In the genomic region with DNA sequence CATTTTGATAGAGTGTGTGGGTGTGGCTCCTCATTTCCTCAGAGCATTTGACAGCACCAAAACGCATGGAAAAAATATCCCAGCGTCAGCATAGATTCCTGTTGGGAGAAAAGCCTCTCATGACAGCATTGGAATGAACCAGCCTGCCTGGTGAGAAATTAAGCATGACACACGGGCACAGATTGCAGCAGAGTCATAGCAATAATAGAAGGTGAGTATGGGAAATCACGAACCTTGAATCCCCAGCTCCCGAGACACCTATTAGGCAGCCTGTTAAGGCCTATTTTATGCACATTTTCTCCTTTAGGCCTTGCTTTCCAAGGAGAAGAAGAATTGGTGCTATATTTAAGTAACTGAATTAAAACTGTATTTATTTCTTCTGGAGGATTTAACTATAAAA, we compare ENCODE assay signal across 30 mouse cellular contexts. TPM values are rescaled to one million over a fixed set of nuclear protein-coding genes. Genes with fewer than 3 reads are reported as not detected.
A peak's percentile ranks its signal among the peaks of the same experiment; 100 is the strongest.
DNase-seq lines count a peak whose midpoint lies in the region; ATAC-seq lines count a peak whose summit lies in the region.
"Had no signal": no experiment of that assay in that cellular context is flagged by ENCODE, and none has a peak within 500 bp of the region (broad histone marks: within the 10 kb centered on the region; RNA-seq: fewer than 3 reads in every experiment).

No protein-coding gene starts in this region.

- H3K9me3 ChIP-seq in hindbrain, embryonic 13.5 days: no peaks in the 10 kb centered on the region
- H3K9me3 ChIP-seq in hindbrain, embryonic 11.5 days (ENCODE audit: control insufficient read depth, low read length): no peaks in the 10 kb centered on the region
- no peaks in the 10 kb centered on the region for H3K9me3 ChIP-seq in midbrain, embryonic 13.5 days
- no peaks in the 10 kb centered on the region for H3K9me3 ChIP-seq in midbrain, embryonic 10.5 days (replicated peaks)
- no peaks in the 10 kb centered on the region for H3K9me3 ChIP-seq in neural tube, embryonic 15.5 days (replicated peaks)
- H3K9me3 ChIP-seq: embryonic facial prominence, embryonic 10.5 days; embryonic facial prominence, embryonic 13.5 days; forebrain, embryonic 12.5 days; forebrain, embryonic 15.5 days; G1E; heart, embryonic 10.5 days; heart, embryonic 13.5 days had no signal

- H3K9ac ChIP-seq in hindbrain, embryonic 13.5 days: no peak overlapping the region
- no peak overlapping the region for H3K9ac ChIP-seq in hindbrain, embryonic 11.5 days (ENCODE audit: low read depth, low read length)
- H3K9ac ChIP-seq in midbrain, embryonic 13.5 days (replicated peaks): no peak overlapping the region
- H3K9ac ChIP-seq in neural tube, embryonic 15.5 days (replicated peaks): no peak overlapping the region
- H3K9ac ChIP-seq: embryonic facial prominence, embryonic 13.5 days; forebrain, embryonic 12.5 days; forebrain, embryonic 15.5 days; heart, embryonic 13.5 days; hindbrain, embryonic 14.5 days had no signal

- no peak for ATAC-seq in hindbrain, embryonic 13.5 days (ENCODE audit: low FRiP score)
- no peak for ATAC-seq in hindbrain, embryonic 11.5 days (ENCODE audit: low FRiP score)
- peak; percentile 43; the same call in 1 of the 2 replicates for ATAC-seq in midbrain, embryonic 13.5 days
- 0 out of 2 replicates have a peak, but pooled peaks have one; percentile 57 for ATAC-seq in neural tube, embryonic 15.5 days (ENCODE audit: low FRiP score)
- ATAC-seq: forebrain, embryonic 15.5 days; hindbrain, postnatal 0 days; Patski had no signal

- WGBS in hindbrain, embryonic 13.5 days: 58% methylated on average over 5 of the region's 5 CpGs
- 79% methylated on average over 5 of the region's 5 CpGs for WGBS in hindbrain, embryonic 11.5 days
- WGBS in midbrain, embryonic 13.5 days: 78% methylated on average over 5 of the region's 5 CpGs
- 91% methylated on average over 5 of the region's 5 CpGs for WGBS in midbrain, embryonic 10.5 days
- WGBS in neural tube, embryonic 15.5 days: 47% methylated on average over 5 of the region's 5 CpGs

- no peak for DNase-seq in hindbrain, embryonic 11.5 days (ENCODE audit: low spot score)
- no peak for DNase-seq in midbrain, embryonic 10.5 days (ENCODE audit: low spot score)
- peak; percentile 8 for DNase-seq in brain, adult 2 months (ENCODE audit: low read depth, low spot score)
- DNase-seq in kidney, postnatal 4 days: no peak
- DNase-seq: adrenal gland, postnatal 10 days; adrenal gland, postnatal 36 days; B cell, adult 2 months; cerebellum, adult 11 months; cerebellum, adult 2 months; cerebellum, adult 9-11 months; cerebellum, postnatal 36 days; embryo, embryonic 11 days; gastrocnemius, postnatal 25 days; heart, adult 2 months; heart, postnatal 14 days had no signal

- H3K4me1 ChIP-seq in hindbrain, embryonic 13.5 days (replicated peaks): 0 out of 2 replicates have a peak, but pooled peaks cover 6% of the 10 kb centered on the region
- no peaks in the 10 kb centered on the region for H3K4me1 ChIP-seq in hindbrain, embryonic 11.5 days (replicated peaks; ENCODE audit: control insufficient read depth, insufficient read depth, low read length)
- H3K4me1 ChIP-seq in midbrain, embryonic 13.5 days (replicated peaks): no peaks in the 10 kb centered on the region
- H3K4me1 ChIP-seq in midbrain, embryonic 10.5 days: no peaks in the 10 kb centered on the region
- 0 out of 2 replicates have a peak, but pooled peaks cover 3% of the 10 kb centered on the region for H3K4me1 ChIP-seq in neural tube, embryonic 15.5 days
- H3K4me1 ChIP-seq: embryonic facial prominence, embryonic 13.5 days; forebrain, embryonic 15.5 days; heart, embryonic 10.5 days; heart, embryonic 13.5 days had no signal

- H3K27ac ChIP-seq in hindbrain, embryonic 13.5 days: 0 out of 2 replicates have a peak overlapping the region, but pooled peaks have one; percentile 0
- H3K27ac ChIP-seq in hindbrain, embryonic 11.5 days (ENCODE audit: low read depth, low read length): no peak overlapping the region
- no peak overlapping the region for H3K27ac ChIP-seq in midbrain, embryonic 13.5 days
- no peak overlapping the region for H3K27ac ChIP-seq in midbrain, embryonic 10.5 days (replicated peaks)
- no peak overlapping the region; the same call in 1 of the 2 replicates for H3K27ac ChIP-seq in neural tube, embryonic 15.5 days (replicated peaks)
- H3K27ac ChIP-seq: embryonic facial prominence, embryonic 10.5 days; embryonic facial prominence, embryonic 13.5 days; forebrain, embryonic 12.5 days; forebrain, embryonic 15.5 days; heart, adult 2 months; heart, embryonic 10.5 days; heart, embryonic 13.5 days; hindbrain, embryonic 14.5 days; hindbrain, postnatal 0 days had no signal

- H3K27me3 ChIP-seq in hindbrain, embryonic 13.5 days: no peaks in the 10 kb centered on the region
- H3K27me3 ChIP-seq in hindbrain, embryonic 11.5 days (ENCODE audit: control insufficient read depth, insufficient read depth, low read length): no peaks in the 10 kb centered on the region
- H3K27me3 ChIP-seq in midbrain, embryonic 13.5 days: no peaks in the 10 kb centered on the region
- no peaks in the 10 kb centered on the region for H3K27me3 ChIP-seq in midbrain, embryonic 10.5 days (ENCODE audit: low read depth, poor library complexity, severe bottlenecking)
- no peaks in the 10 kb centered on the region for H3K27me3 ChIP-seq in neural tube, embryonic 15.5 days (replicated peaks)
- H3K27me3 ChIP-seq: CH12.LX; embryonic facial prominence, embryonic 13.5 days; forebrain, embryonic 12.5 days; forebrain, embryonic 15.5 days; heart, embryonic 13.5 days; Patski had no signal

- no peaks in the 10 kb centered on the region for H3K36me3 ChIP-seq in hindbrain, embryonic 13.5 days
- no peaks in the 10 kb centered on the region for H3K36me3 ChIP-seq in hindbrain, embryonic 11.5 days (ENCODE audit: control insufficient read depth, insufficient read depth, low read length)
- H3K36me3 ChIP-seq in midbrain, embryonic 13.5 days: no peaks in the 10 kb centered on the region
- H3K36me3 ChIP-seq in midbrain, embryonic 10.5 days: no peaks in the 10 kb centered on the region
- H3K36me3 ChIP-seq in neural tube, embryonic 15.5 days: no peaks in the 10 kb centered on the region
- H3K36me3 ChIP-seq: embryonic facial prominence, embryonic 10.5 days; embryonic facial prominence, embryonic 13.5 days; forebrain, embryonic 12.5 days; forebrain, embryonic 15.5 days; G1E; heart, embryonic 10.5 days; heart, embryonic 13.5 days had no signal

- no peak overlapping the region for H3K4me3 ChIP-seq in hindbrain, embryonic 13.5 days
- H3K4me3 ChIP-seq in hindbrain, embryonic 11.5 days (ENCODE audit: low read depth, low read length): no peak overlapping the region
- H3K4me3 ChIP-seq in midbrain, embryonic 13.5 days (replicated peaks): no peak overlapping the region
- H3K4me3 ChIP-seq in midbrain, embryonic 10.5 days: no peak overlapping the region
- no peak overlapping the region for H3K4me3 ChIP-seq in neural tube, embryonic 15.5 days (replicated peaks)
- H3K4me3 ChIP-seq: embryonic facial prominence, embryonic 10.5 days; embryonic facial prominence, embryonic 13.5 days; erythroblast, embryonic 14.5 days; forebrain, embryonic 12.5 days; forebrain, embryonic 15.5 days; heart, adult 2 months; heart, embryonic 10.5 days; heart, embryonic 13.5 days had no signal

- H3K4me2 ChIP-seq in hindbrain, embryonic 13.5 days: no peak overlapping the region
- no peak overlapping the region for H3K4me2 ChIP-seq in hindbrain, embryonic 11.5 days (replicated peaks; ENCODE audit: low read depth, low read length)
- H3K4me2 ChIP-seq in midbrain, embryonic 13.5 days (replicated peaks): no peak overlapping the region
- no peak overlapping the region for H3K4me2 ChIP-seq in neural tube, embryonic 15.5 days
- H3K4me2 ChIP-seq: embryonic facial prominence, embryonic 13.5 days; forebrain, embryonic 12.5 days; forebrain, embryonic 15.5 days; heart, embryonic 13.5 days; hindbrain, embryonic 14.5 days had no signal

RNA-seq across cellular contexts. Expression of a gene that starts 8.5 kb away (rescaled TPM):
- 17.1 and 17.3 TPM in 2 replicates for polyA plus RNA-seq in hindbrain, embryonic 13.5 days (2015; fragmentation: Nextera tagmentation; extraction: Ambion mirVana)
- 13.8 and 19.0 TPM in 2 replicates for polyA plus RNA-seq in hindbrain, embryonic 11.5 days (2014; fragmentation: Nextera tagmentation; extraction: Ambion mirVana)
- 15.0 and 17.7 TPM in 2 replicates for polyA plus RNA-seq in midbrain, embryonic 13.5 days (2015; fragmentation: Nextera tagmentation; extraction: Ambion mirVana)
- polyA plus RNA-seq in midbrain, embryonic 10.5 days (2016; fragmentation: Nextera tagmentation; extraction: Ambion mirVana): 10.4 and 10.7 TPM in 2 replicates
- 16.3 and 17.8 TPM in 2 replicates for polyA plus RNA-seq in neural tube, embryonic 15.5 days (2015; fragmentation: Nextera tagmentation; extraction: Ambion mirVana)
- polyA plus RNA-seq: erythroblast, embryonic 14.5 days had no signal

Comparison
In these comparisons a context has a peak if more than half of its experiments do, and no peak if none do; other contexts are left out.
1. ATAC-seq: peak in midbrain, embryonic 13.5 days (single experiment) and neural tube, embryonic 15.5 days (single experiment); none in hindbrain, embryonic 13.5 days (single experiment) and hindbrain, embryonic 11.5 days (single experiment).